Mouse (Mus musculus) layer of hippocampus, adult 9-10 months (tissue): Measurements from ENCODE around the gene Rtbdn.
"Not testable (repeated sequence)": the region's sequence is repeated elsewhere in the genome, so short reads cannot be mapped to it uniquely, and the experiment has no call there.

ENCODE experiments used
- DNase-seq: peaks from one replicate; pipeline ENCODE4 v3.0.0; 2022; ENCODE audit warnings: low spot score

The Rtbdn gene

GRCm38 (mm10) chr8:84946528-84947240, at the start of gene Rtbdn:
Gene Rtbdn (plus strand): TSS chr8:84946991.
- DNase-seq, result no peak

GRCm38 (mm10) chr8:84901071-84901470, 45.7 kb upstream of the Rtbdn start:
- DNase-seq, result no peak

GRCm38 (mm10) chr8:84901752-84902151, 45.0 kb upstream of the Rtbdn start, which contains the start of gene Klf1:
Gene Klf1 (plus strand): TSS chr8:84901928.
- DNase-seq, result no peak

- no peak for DNase-seq
These were observed 44.3 kb upstream of the Rtbdn start for GRCm38 (mm10) chr8:84902367-84902919.

GRCm38 (mm10) chr8:84902920-84903661, 43.7 kb upstream of the Rtbdn start:
- DNase-seq, result peak; percentile 78

GRCm38 (mm10) chr8:84904351-84904750, 42.4 kb upstream of the Rtbdn start:
- no peak for DNase-seq

- DNase-seq, result no peak
These were observed 39.8 kb upstream of the Rtbdn start for GRCm38 (mm10) chr8:84907037-84907436.

GRCm38 (mm10) chr8:84907493-84907892, 39.3 kb upstream of the Rtbdn start:
- no peak for DNase-seq

- DNase-seq, result not testable (repeated sequence)
These were observed 38.8 kb upstream of the Rtbdn start for GRCm38 (mm10) chr8:84907979-84908378.

- peak; percentile 69 for DNase-seq
These were observed 38.2 kb upstream of the Rtbdn start, which contains the start of gene Dnase2a for GRCm38 (mm10) chr8:84908421-84909161. Gene Dnase2a (plus strand): TSS chr8:84908560.

GRCm38 (mm10) chr8:84909162-84909767, 37.5 kb upstream of the Rtbdn start:
- DNase-seq, result no peak

- no peak for DNase-seq
These were observed 36.8 kb upstream of the Rtbdn start for GRCm38 (mm10) chr8:84909949-84910348.

GRCm38 (mm10) chr8:84910551-84910950, 36.2 kb upstream of the Rtbdn start:
- no peak for DNase-seq

- DNase-seq, result no peak
These were observed 34.9 kb upstream of the Rtbdn start for GRCm38 (mm10) chr8:84911854-84912253.

GRCm38 (mm10) chr8:84912391-84912790, 34.4 kb upstream of the Rtbdn start:
- no peak for DNase-seq

GRCm38 (mm10) chr8:84912895-84913501, 33.8 kb upstream of the Rtbdn start:
- DNase-seq, result no peak

- no peak for DNase-seq
These were observed 33.3 kb upstream of the Rtbdn start for GRCm38 (mm10) chr8:84913502-84913900.

- DNase-seq, result no peak
These were observed 32.8 kb upstream of the Rtbdn start for GRCm38 (mm10) chr8:84913960-84914359.

GRCm38 (mm10) chr8:84915269-84915668, 31.5 kb upstream of the Rtbdn start:
- DNase-seq, result no peak

GRCm38 (mm10) chr8:84917781-84918180, 29.0 kb upstream of the Rtbdn start:
- no peak for DNase-seq

- DNase-seq, result no peak
These were observed 28.1 kb upstream of the Rtbdn start for GRCm38 (mm10) chr8:84918646-84919045.
